Mouse (Mus musculus): Measurements from ENCODE around the gene Tmc7.

DNA sequence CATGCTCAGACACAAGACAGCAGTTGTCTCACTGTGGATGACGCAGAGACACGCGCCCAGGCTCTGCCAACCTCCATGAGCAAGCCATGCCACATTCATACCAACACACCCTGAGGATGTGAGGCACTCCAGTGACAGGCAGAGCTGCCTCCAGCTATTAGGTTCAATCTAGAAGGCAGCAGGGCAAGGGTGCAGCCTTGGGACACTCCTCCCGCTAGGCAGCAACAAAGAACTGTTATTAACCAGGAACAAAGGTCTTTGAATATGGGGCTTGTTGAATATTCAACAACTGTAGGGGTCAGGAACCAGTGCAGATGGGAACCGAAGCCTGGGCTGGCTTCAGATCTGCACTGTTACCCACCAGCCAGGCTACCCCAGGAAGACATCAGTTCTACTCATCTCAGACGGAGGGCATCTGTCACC lies 15.4 kb downstream of the Tmc7 start:
- TF ChIP-seq CTCF (IDR thresholded peaks at IDR 0.05; ENCODE audit: borderline replicate concordance, control insufficient read depth, extremely low read depth, insufficient read depth, low read length, poor library complexity) = no peak
- TF ChIP-seq POLR2A (IDR thresholded peaks at IDR 0.05; ENCODE audit: control insufficient read depth, extremely low read depth, insufficient read depth, low read length, poor library complexity) = no peak

Data from thymus, adult 2 months (tissue).